Mouse (Mus musculus): Measurements from ENCODE around the gene Naa40. TPM values are rescaled to one million over a fixed set of nuclear protein-coding genes. Genes with fewer than 3 reads are reported as not detected.

Naa40 gene
- polyA plus RNA-seq, 1 experiment, result 15.8 TPM

GRCm38 (mm10) chr19:7218753-7219152, 22.2 kb downstream of the Naa40 start:
- Histone ChIP-seq H3K4me3 (replicated peaks) (no peak overlapping the region), H3K36me3 (replicated peaks; ENCODE audit: low read length) (peaks cover 28% of the 10 kb centered on the region), H3K27me3 (replicated peaks) (no peaks in the 10 kb centered on the region), H3K9me3 (no peaks in the 10 kb centered on the region), H3K4me1 (peaks cover 50% of the 10 kb centered on the region)
- TF ChIP-seq GATA1 (IDR thresholded peaks at IDR 0.05; ENCODE audit: borderline replicate concordance, low read length) (no peak), FLI1 (IDR thresholded peaks at IDR 0.05; ENCODE audit: low read length) (no peak)

- Histone ChIP-seq H3K4me1 (peaks cover 47% of the 10 kb centered on the region), H3K9me3 (no peaks in the 10 kb centered on the region), H3K27me3 (replicated peaks) (no peaks in the 10 kb centered on the region), H3K4me3 (replicated peaks) (peak overlapping the region; percentile 99), H3K36me3 (replicated peaks; ENCODE audit: low read length) (peaks cover 36% of the 10 kb centered on the region)
- TF ChIP-seq FLI1 (IDR thresholded peaks at IDR 0.05; ENCODE audit: low read length), result no peak
- no peak for TF ChIP-seq GATA1 (IDR thresholded peaks at IDR 0.05; ENCODE audit: borderline replicate concordance, low read length)
Observed at GRCm38 (mm10) chr19:7217926-7218267, 23.1 kb downstream of the Naa40 start.

- Histone ChIP-seq H3K4me1 (peaks cover 48% of the 10 kb centered on the region), H3K9me3 (no peaks in the 10 kb centered on the region), H3K4me3 (replicated peaks) (peak within 1 kb of the TSS; percentile 99), H3K27me3 (replicated peaks) (no peaks in the 10 kb centered on the region), H3K36me3 (replicated peaks; ENCODE audit: low read length) (peaks cover 39% of the 10 kb centered on the region)
- TF ChIP-seq GATA1 (IDR thresholded peaks at IDR 0.05; ENCODE audit: borderline replicate concordance, low read length) (no peak), FLI1 (IDR thresholded peaks at IDR 0.05; ENCODE audit: low read length) (peak; percentile 96; the same call in 1 of the 2 replicates)
Observed at GRCm38 (mm10) chr19:7217162-7217925, 23.6 kb downstream of the Naa40 start, which contains the start of gene Cox8a. Gene Cox8a, minus strand, starts transcription at chr19:7217616.

- Histone ChIP-seq H3K4me3 (replicated peaks) (no peak overlapping the region), H3K9me3 (no peaks in the 10 kb centered on the region), H3K27me3 (replicated peaks) (no peaks in the 10 kb centered on the region), H3K36me3 (replicated peaks; ENCODE audit: low read length) (peaks cover 59% of the 10 kb centered on the region), H3K4me1 (peaks cover 66% of the 10 kb centered on the region)
- no peak for TF ChIP-seq GATA1 (IDR thresholded peaks at IDR 0.05; ENCODE audit: borderline replicate concordance, low read length)
- TF ChIP-seq FLI1 (IDR thresholded peaks at IDR 0.05; ENCODE audit: low read length), result no peak
Observed at GRCm38 (mm10) chr19:7214484-7214883, 26.5 kb downstream of the Naa40 start.

GRCm38 (mm10) chr19:7213010-7213409, 28.0 kb downstream of the Naa40 start:
- Histone ChIP-seq H3K36me3 (replicated peaks; ENCODE audit: low read length) (peaks cover 59% of the 10 kb centered on the region), H3K27me3 (replicated peaks) (no peaks in the 10 kb centered on the region), H3K4me3 (replicated peaks) (no peak overlapping the region), H3K4me1 (peaks cover 57% of the 10 kb centered on the region), H3K9me3 (no peaks in the 10 kb centered on the region)
- TF ChIP-seq FLI1 (IDR thresholded peaks at IDR 0.05; ENCODE audit: low read length) (no peak), GATA1 (IDR thresholded peaks at IDR 0.05; ENCODE audit: borderline replicate concordance, low read length) (no peak)

GRCm38 (mm10) chr19:7212216-7212615, 28.8 kb downstream of the Naa40 start:
- Histone ChIP-seq H3K9me3 (no peaks in the 10 kb centered on the region), H3K4me3 (replicated peaks) (no peak overlapping the region), H3K27me3 (replicated peaks) (no peaks in the 10 kb centered on the region), H3K4me1 (peaks cover 55% of the 10 kb centered on the region), H3K36me3 (replicated peaks; ENCODE audit: low read length) (peaks cover 59% of the 10 kb centered on the region)
- TF ChIP-seq GATA1 (IDR thresholded peaks at IDR 0.05; ENCODE audit: borderline replicate concordance, low read length) (no peak), FLI1 (IDR thresholded peaks at IDR 0.05; ENCODE audit: low read length) (no peak)

GRCm38 (mm10) chr19:7209907-7210646, 30.9 kb downstream of the Naa40 start:
- Histone ChIP-seq H3K4me1 (peaks cover 53% of the 10 kb centered on the region), H3K36me3 (replicated peaks; ENCODE audit: low read length) (peaks cover 44% of the 10 kb centered on the region), H3K4me3 (replicated peaks) (no peak overlapping the region), H3K9me3 (no peaks in the 10 kb centered on the region), H3K27me3 (replicated peaks) (no peaks in the 10 kb centered on the region)
- TF ChIP-seq GATA1 (IDR thresholded peaks at IDR 0.05; ENCODE audit: borderline replicate concordance, low read length) (no peak), FLI1 (IDR thresholded peaks at IDR 0.05; ENCODE audit: low read length) (no peak)

GRCm38 (mm10) chr19:7205753-7206736, 34.9 kb downstream of the Naa40 start, which contains the start of gene Otub1:
Gene Otub1, minus strand, starts transcription at chr19:7206316.
- Histone ChIP-seq H3K27me3 (replicated peaks) (no peaks in the 10 kb centered on the region), H3K4me1 (peaks cover 58% of the 10 kb centered on the region), H3K36me3 (replicated peaks; ENCODE audit: low read length) (peaks cover 42% of the 10 kb centered on the region), H3K4me3 (replicated peaks) (peak within 1 kb of the TSS; percentile 98), H3K9me3 (no peaks in the 10 kb centered on the region)
- no peak for TF ChIP-seq FLI1 (IDR thresholded peaks at IDR 0.05; ENCODE audit: low read length)
- no peak for TF ChIP-seq GATA1 (IDR thresholded peaks at IDR 0.05; ENCODE audit: borderline replicate concordance, low read length)

- H3K36me3 ChIP-seq (replicated peaks; ENCODE audit: low read length), result peaks cover 44% of the 10 kb centered on the region
- TF ChIP-seq GATA1 (IDR thresholded peaks at IDR 0.05; ENCODE audit: borderline replicate concordance, low read length), result no peak
- TF ChIP-seq FLI1 (IDR thresholded peaks at IDR 0.05; ENCODE audit: low read length), result no peak
Observed at GRCm38 (mm10) chr19:7205326-7205725, 35.7 kb downstream of the Naa40 start.

More at GRCm38 (mm10) chr19:7205326-7205725, 35.7 kb downstream of the Naa40 start:
- no peaks in the 10 kb centered on the region for H3K9me3 ChIP-seq
- peak overlapping the region; percentile 98 for H3K4me3 ChIP-seq (replicated peaks)
- no peaks in the 10 kb centered on the region for H3K27me3 ChIP-seq (replicated peaks)
- H3K4me1 ChIP-seq, result peaks cover 53% of the 10 kb centered on the region
